Mouse (Mus musculus) lung, adult 2 months (tissue): ENCODE measurements around the gene Apaf1. TPM values are rescaled to one million over a fixed set of nuclear protein-coding genes. Genes with fewer than 3 reads are reported as not detected.
A peak's percentile ranks its signal among the peaks of the same experiment; 100 is the strongest.

ENCODE experiments used
- DNase-seq: peaks from one replicate; pipeline ENCODE4 v3.0.0; 2022
- H3K4me1 ChIP-seq: fragments of 200-500 bp; 2 replicates; pipeline ENCODE4 v1.6.1; 2011; ENCODE audit warnings: low read length; ENCODE audit not compliant: control insufficient read depth, insufficient read depth
- H3K4me3 ChIP-seq: fragments of 200-500 bp; replicated peaks from 2 replicates; pipeline ENCODE3; 2011; ENCODE audit warnings: low read depth, mild to moderate bottlenecking, control low read depth, low read length; ENCODE audit errors: extremely low read depth
- CTCF ChIP-seq: fragments of 200-500 bp; IDR thresholded peaks from 2 replicates; pipeline ENCODE4 v1.5.1; 2011; ENCODE audit warnings: mild to moderate bottlenecking, low read length, control low read depth; ENCODE audit not compliant: insufficient read depth
- POLR2A ChIP-seq: fragments of 200-500 bp; IDR thresholded peaks from 2 replicates; pipeline ENCODE4 v1.6.1; 2011; ENCODE audit warnings: low read depth, mild to moderate bottlenecking, control low read depth, low read length, borderline replicate concordance; ENCODE audit errors: extremely low read depth
- WGBS: fragments of 180-500 bp; shearing (Covaris S2); methylation state at CpG from one replicate; pipeline ENCODE4 v1.1.7; 2018; 5-methylcytosine and 5-hydroxymethylcytosine counted together
- polyA plus RNA-seq: library from polyadenylated mRNA; depleted of rRNA; stranded (reverse); fragments of >200 nt; gene quantifications from 2 replicates; pipeline ENCODE4 v1.2.3, GENCODE M21; 2012; rRNA removed

Gene Apaf1
- polyA plus RNA-seq: 7.0 and 10.0 TPM in 2 replicates

GRCm38 (mm10) chr10:91082550-91083392 is at the start of gene Apaf1, which contains the start of gene Ikbip:
TSS of gene Apaf1 (minus strand) at chr10:91082770.
TSS of gene Ikbip (plus strand) at chr10:91082940.
- TF ChIP-seq CTCF (no peak), POLR2A (peak; percentile 91)
- 1% methylated on average over 87 of the region's 87 CpGs for WGBS
- Histone ChIP-seq H3K4me3 (peak within 1 kb of the TSS; percentile 98), H3K4me1 (peaks cover 2% of the 10 kb centered on the region; the same call in 1 of the 2 replicates)
- DNase-seq: peak; percentile 100

GRCm38 (mm10) chr10:91131565-91131964 is 49.0 kb upstream of the Apaf1 start:
- TF ChIP-seq POLR2A: no peak
- TF ChIP-seq CTCF: no peak
- WGBS: 82% methylated on average over 1 of the region's 1 CpGs
- DNase-seq: no peak
- Histone ChIP-seq H3K4me3 (no peak overlapping the region), H3K4me1 (no peaks in the 10 kb centered on the region)

- H3K4me1 ChIP-seq: no peaks in the 10 kb centered on the region
- 85% methylated on average over 3 of the region's 3 CpGs for WGBS
- no peak overlapping the region for H3K4me3 ChIP-seq
- no peak for DNase-seq
- TF ChIP-seq CTCF (no peak), POLR2A (no peak)
Measured at GRCm38 (mm10) chr10:91130792-91131191, 48.2 kb upstream of the Apaf1 start.

GRCm38 (mm10) chr10:91128551-91129160 is 46.1 kb upstream of the Apaf1 start:
- Histone ChIP-seq H3K4me3 (no peak overlapping the region), H3K4me1 (no peaks in the 10 kb centered on the region)
- TF ChIP-seq POLR2A (no peak), CTCF (no peak)
- 67% methylated on average over 1 of the region's 1 CpGs for WGBS
- no peak for DNase-seq

- no peaks in the 10 kb centered on the region for H3K4me1 ChIP-seq
- no peak overlapping the region for H3K4me3 ChIP-seq
- no peak for TF ChIP-seq POLR2A
- TF ChIP-seq CTCF: no peak
- WGBS: 43% methylated on average over 2 of the region's 2 CpGs
- no peak for DNase-seq
Measured at GRCm38 (mm10) chr10:91127395-91127794, 44.8 kb upstream of the Apaf1 start.

- WGBS: 60% methylated on average over 10 of the region's 10 CpGs
- DNase-seq: no peak
- TF ChIP-seq CTCF: no peak
- TF ChIP-seq POLR2A: no peak
- peaks cover 3% of the 10 kb centered on the region; the same call in 1 of the 2 replicates for H3K4me1 ChIP-seq
- no peak overlapping the region for H3K4me3 ChIP-seq
Measured at GRCm38 (mm10) chr10:91126618-91127355, 44.2 kb upstream of the Apaf1 start.

GRCm38 (mm10) chr10:91123828-91124822 is 41.6 kb upstream of the Apaf1 start, which contains the start of gene Slc25a3:
TSS of gene Slc25a3 (minus strand) at chr10:91124059.
- 8% methylated on average over 59 of the region's 59 CpGs for WGBS
- TF ChIP-seq POLR2A (peak; percentile 99), CTCF (no peak)
- Histone ChIP-seq H3K4me1 (peaks cover 3% of the 10 kb centered on the region; the same call in 1 of the 2 replicates), H3K4me3 (peak within 1 kb of the TSS; percentile 90)
- peak; percentile 98 for DNase-seq

- DNase-seq: no peak
- TF ChIP-seq POLR2A (no peak), CTCF (no peak)
- Histone ChIP-seq H3K4me3 (peak overlapping the region; percentile 90), H3K4me1 (peaks cover 3% of the 10 kb centered on the region; the same call in 1 of the 2 replicates)
- WGBS: under 1% methylated on average over 44 of the region's 44 CpGs
Measured at GRCm38 (mm10) chr10:91123281-91123827, 40.8 kb upstream of the Apaf1 start.

GRCm38 (mm10) chr10:91122646-91123045 is 40.1 kb upstream of the Apaf1 start:
- H3K4me1 ChIP-seq: peaks cover 3% of the 10 kb centered on the region; the same call in 1 of the 2 replicates
- DNase-seq: no peak
- TF ChIP-seq POLR2A: no peak
- TF ChIP-seq CTCF: no peak
- WGBS: 13% methylated on average over 6 of the region's 6 CpGs
- peak overlapping the region; percentile 9 for H3K4me3 ChIP-seq
